24 mouse cellular contexts compared by ENCODE assay signal in the genomic region with DNA sequence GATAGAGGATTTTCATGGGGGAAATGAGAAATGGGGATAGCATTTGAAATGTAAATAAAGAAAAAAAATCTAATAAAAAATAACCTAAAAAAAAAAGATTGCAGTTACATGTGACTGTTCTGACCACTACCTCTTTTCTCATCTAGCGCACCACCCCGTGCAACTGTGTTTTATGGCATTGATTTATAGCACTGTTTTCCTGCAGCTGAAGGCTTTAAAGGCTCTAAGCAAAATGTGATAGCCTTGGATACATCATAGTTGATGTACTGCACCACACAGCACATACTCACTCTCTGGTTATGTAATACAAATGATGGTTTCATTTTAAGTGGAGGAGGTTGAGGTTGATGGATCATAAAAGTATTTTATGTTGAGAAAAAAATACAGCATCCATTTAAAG.
"Had no signal": no experiment of that assay in that cellular context is flagged by ENCODE, and none has a peak within 500 bp of the region (broad histone marks: within the 10 kb centered on the region; RNA-seq: fewer than 3 reads in every experiment).

No protein-coding gene starts in this region.

- H3K9me3 ChIP-seq: liver, embryonic 13.5 days; liver, embryonic 15.5 days; lung, embryonic 15.5 days; midbrain, embryonic 10.5 days; midbrain, embryonic 12.5 days; neural tube, embryonic 12.5 days; stomach, embryonic 15.5 days had no signal

- H3K27ac ChIP-seq: liver, embryonic 13.5 days; liver, embryonic 15.5 days; lung, embryonic 15.5 days; macrophage; midbrain, embryonic 10.5 days; midbrain, embryonic 12.5 days; neural tube, embryonic 12.5 days; stomach, embryonic 15.5 days; stomach, postnatal 0 days had no signal

- DNase-seq: liver, embryonic 13.5 days; liver, postnatal 0 days; lung, adult 2 months; lung, postnatal 14 days; lung, postnatal 36 days; midbrain, embryonic 14.5 days; retina, postnatal 1 day; right cerebral cortex, adult 18-20 months; right cerebral cortex, postnatal 25 days; right cerebral cortex, postnatal 4 days; spleen, adult 18-20 months; thymus, adult 2 months; thymus, postnatal 36 days had no signal

- H3K36me3 ChIP-seq: liver, embryonic 13.5 days; liver, embryonic 15.5 days; lung, embryonic 15.5 days; midbrain, embryonic 10.5 days; midbrain, embryonic 12.5 days; neural tube, embryonic 12.5 days; stomach, embryonic 15.5 days had no signal

- H3K27me3 ChIP-seq: liver, embryonic 13.5 days; liver, embryonic 15.5 days; lung, embryonic 15.5 days; midbrain, embryonic 12.5 days; neural tube, embryonic 12.5 days; stomach, embryonic 15.5 days had no signal

- ATAC-seq: liver, postnatal 0 days; lung, postnatal 0 days; midbrain, embryonic 16.5 days had no signal

- H3K4me1 ChIP-seq: liver, embryonic 13.5 days; liver, embryonic 15.5 days; lung, embryonic 15.5 days; midbrain, embryonic 10.5 days; midbrain, embryonic 12.5 days; neural tube, embryonic 12.5 days; stomach, embryonic 15.5 days had no signal

- H3K9ac ChIP-seq: liver, embryonic 13.5 days; liver, embryonic 15.5 days; liver, postnatal 0 days; lung, embryonic 15.5 days; midbrain, embryonic 12.5 days; neural tube, embryonic 12.5 days; stomach, embryonic 15.5 days had no signal

- H3K4me2 ChIP-seq: liver, embryonic 13.5 days; liver, embryonic 15.5 days; lung, embryonic 15.5 days; midbrain, embryonic 12.5 days; neural tube, embryonic 12.5 days; stomach, embryonic 15.5 days had no signal

- H3K4me3 ChIP-seq: liver, embryonic 13.5 days; liver, embryonic 15.5 days; lung, embryonic 15.5 days; midbrain, embryonic 10.5 days; midbrain, embryonic 12.5 days; myocyte; neural tube, embryonic 12.5 days; stomach, embryonic 15.5 days had no signal
